Mouse (Mus musculus): ENCODE data around the gene 2310007B03Rik.

- TF ChIP-seq CTCF (IDR thresholded peaks at IDR 0.05; ENCODE audit: low read depth) (no peak), EP300 (IDR thresholded peaks at IDR 0.05; ENCODE audit: low read depth) (no peak)
Observed at GRCm38 (mm10) chr1:93132676-93133075, 28.1 kb downstream of the 2310007B03Rik start.

Data from heart, postnatal 0 days (tissue).